Mouse (Mus musculus): ENCODE measurements at regions not wholly inside any gene's neighbourhood (a gene's known extent, or its start where the extent isn't known, plus 50 kb on each side); places are given as distances from the start of the nearest gene placed in this dataset.

DNA sequence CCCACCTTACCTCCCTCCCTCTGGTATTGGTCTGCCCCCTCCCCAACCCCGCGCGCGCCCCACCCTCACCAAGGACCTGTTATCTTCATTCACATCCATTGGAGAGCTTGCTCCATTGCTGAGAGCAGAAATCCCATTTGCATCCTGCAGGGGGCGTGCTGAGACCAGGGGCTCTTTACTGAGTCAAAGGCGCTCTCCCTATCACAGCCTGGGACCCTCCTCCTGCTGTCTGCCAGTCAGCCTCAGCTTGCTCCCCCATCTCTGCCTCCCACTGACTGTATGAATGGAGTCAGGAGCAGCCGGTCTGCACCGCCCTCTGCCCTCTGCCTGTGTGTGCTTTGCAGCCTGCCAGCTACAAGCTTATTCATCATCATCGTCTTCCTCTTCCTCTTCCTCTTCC lies 221.5 kb upstream of the Mocs1 start:
- DNase-seq (ENCODE audit: extremely low spot score in 1 of 2, low spot score in 2 of 2), result peak in 1 of 2 experiments; percentile 42
- intact Hi-C loops (cut with DNase I), result no loop called here

DNA sequence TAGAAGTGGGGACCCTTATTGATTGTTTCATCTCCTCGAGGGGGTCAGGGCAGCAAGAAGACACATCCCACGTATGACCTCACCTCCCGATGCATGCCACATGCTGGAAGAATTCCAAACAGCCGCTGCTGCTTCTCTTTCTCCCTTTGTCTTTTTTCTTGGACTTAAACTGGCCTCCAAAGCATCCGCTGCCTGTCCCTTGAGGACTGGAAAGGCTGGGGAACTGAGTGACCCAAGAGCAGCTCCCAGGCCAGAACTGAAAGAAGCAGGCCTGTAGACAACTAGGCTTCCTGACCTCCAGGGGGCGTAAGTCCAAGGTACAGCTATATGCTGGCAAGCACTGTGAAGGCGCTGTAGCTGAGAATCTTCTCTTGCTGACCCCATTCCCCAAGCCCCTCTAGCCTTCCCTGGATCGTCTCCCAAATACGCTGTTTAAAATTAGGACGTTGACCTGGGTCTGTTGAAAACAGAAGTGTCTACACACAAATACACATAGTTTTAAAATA lies 219.8 kb upstream of the Mocs1 start:
- intact Hi-C loops (cut with DNase I), result no loop called here
- DNase-seq (ENCODE audit: extremely low spot score in 1 of 2, low spot score in 2 of 2), result peak in 1 of 2 experiments; percentile 40

- DNase-seq (ENCODE audit: extremely low spot score in 1 of 2, low spot score in 2 of 2), result no peak
- intact Hi-C loops (cut with DNase I), result no loop called here
Observed at GRCm38 (mm10) chr17:49212918-49213317, 215.2 kb upstream of the Mocs1 start.

DNA sequence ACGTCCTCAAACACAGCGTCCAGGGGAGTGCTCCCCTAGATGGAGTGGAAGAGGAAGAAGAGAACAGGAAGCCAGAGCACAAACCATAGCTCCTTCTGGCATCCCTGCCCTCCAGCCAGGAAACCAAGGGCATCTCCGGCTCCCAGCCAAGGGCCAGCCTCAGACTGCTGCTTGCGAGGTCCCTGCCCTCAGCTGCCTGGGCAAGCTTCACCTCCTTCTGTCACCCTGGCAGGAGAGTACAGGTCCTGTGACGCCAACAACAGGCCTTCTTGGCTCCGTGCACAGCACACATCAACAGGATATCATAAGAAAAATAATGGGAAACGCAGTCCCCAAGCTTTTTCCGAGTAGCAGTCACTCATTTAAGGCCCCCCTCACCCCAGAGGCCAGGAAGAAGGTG lies 212.9 kb upstream of the Mocs1 start:
- intact Hi-C loops (cut with DNase I), result no loop called here
- DNase-seq (ENCODE audit: extremely low spot score in 1 of 2, low spot score in 2 of 2), result no peak

DNA sequence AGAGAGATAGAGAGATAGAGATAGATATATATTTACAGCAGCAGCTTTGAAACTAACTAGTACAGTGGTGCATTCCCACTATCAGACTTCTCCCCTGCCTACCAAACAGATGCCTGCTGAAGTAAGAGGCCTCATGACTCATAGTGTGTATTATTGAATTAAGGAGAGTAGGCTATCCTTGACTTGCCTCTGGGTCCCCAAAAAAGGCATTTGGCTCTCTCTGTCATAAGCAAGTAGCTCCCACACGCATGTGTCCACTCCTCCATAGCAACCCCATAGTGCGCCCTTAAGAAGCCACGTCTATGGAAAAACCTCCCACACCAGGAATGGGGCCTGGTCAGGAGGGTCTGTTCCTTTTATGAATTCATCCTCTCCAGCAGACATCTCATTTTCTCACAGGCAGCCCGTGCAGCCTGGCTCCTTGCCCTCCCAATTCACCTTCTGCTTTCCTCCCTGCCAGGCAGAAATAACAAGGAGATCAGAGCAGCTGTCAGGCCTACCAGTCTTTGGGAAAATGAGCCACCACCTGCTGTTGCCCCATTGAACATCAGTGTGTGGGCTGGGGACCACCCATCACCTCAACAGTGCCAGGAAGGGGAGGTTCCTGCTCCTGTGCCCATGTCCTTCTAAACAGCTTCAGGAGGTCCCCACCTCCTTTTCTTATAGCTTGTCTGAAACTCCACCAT lies 208.5 kb upstream of the Mocs1 start:
- intact Hi-C loops (cut with DNase I), result no loop called here
- peak; percentile 36 to 53 for DNase-seq (ENCODE audit: extremely low spot score in 1 of 2, low spot score in 2 of 2)

GRCm38 (mm10) chr17:49223212-49223611 lies 204.9 kb upstream of the Mocs1 start:
- intact Hi-C loops (cut with DNase I), result no loop called here
- no peak for DNase-seq (ENCODE audit: extremely low spot score in 1 of 2, low spot score in 2 of 2)

GRCm38 (mm10) chr17:49223651-49224050 lies 204.5 kb upstream of the Mocs1 start:
- intact Hi-C loops (cut with DNase I), result no loop called here
- no peak for DNase-seq (ENCODE audit: extremely low spot score in 1 of 2, low spot score in 2 of 2)

DNA sequence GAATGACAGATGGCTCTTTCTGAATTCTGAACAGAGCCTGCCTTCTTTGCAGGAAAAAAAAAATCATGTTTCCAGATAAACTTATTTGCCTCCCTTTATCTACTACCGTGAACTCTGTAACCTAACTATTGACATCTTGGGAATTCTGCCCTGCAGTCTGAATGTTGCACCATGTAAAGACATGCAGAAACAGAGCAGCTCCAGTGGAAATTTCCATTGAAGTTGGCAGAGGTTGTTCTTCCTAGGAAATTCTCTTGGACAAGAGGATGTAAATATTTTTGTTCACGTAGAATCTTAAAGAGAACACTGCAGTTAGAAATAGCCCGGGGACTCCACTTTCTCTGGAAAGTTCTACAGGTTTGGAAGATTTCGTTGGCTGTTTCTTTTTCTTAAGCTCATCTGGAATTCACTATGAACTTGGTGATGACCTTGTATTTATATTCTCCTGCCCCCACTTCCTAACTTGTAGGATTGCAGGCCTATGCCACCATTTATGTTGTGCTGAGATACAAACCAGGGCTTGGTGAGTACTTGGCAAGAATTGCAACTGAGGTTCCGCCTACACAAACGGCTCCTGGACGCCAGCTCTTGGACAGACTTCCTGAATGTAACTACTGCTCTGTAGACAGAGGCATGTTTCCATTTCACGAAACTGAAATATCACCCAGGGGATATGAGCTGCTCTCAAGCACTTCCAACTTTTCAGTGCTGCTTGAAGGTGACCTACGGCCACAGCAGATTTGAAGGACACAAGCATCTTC lies 202.7 kb upstream of the Mocs1 start:
- intact Hi-C loops (cut with DNase I), result no loop called here
- no peak for DNase-seq (ENCODE audit: extremely low spot score in 1 of 2, low spot score in 2 of 2)

- no peak for DNase-seq (ENCODE audit: extremely low spot score in 1 of 2, low spot score in 2 of 2)
- intact Hi-C loops (cut with DNase I), result no loop called here
Observed at GRCm38 (mm10) chr17:49226016-49226400, 202.2 kb upstream of the Mocs1 start.

GRCm38 (mm10) chr17:49231287-49231686 lies 196.9 kb upstream of the Mocs1 start:
- intact Hi-C loops (cut with DNase I), result no loop called here
- DNase-seq (ENCODE audit: extremely low spot score in 1 of 2, low spot score in 2 of 2), result no peak

- intact Hi-C loops (cut with DNase I), result loop anchor here (5.0 kb wide), 1 partner anchor 308 kb away; the partner anchor contains the start of gene Lrfn2
- no peak for DNase-seq (ENCODE audit: extremely low spot score in 1 of 2, low spot score in 2 of 2)
Observed at GRCm38 (mm10) chr17:49240097-49240496, 188.1 kb upstream of the Mocs1 start.

DNA sequence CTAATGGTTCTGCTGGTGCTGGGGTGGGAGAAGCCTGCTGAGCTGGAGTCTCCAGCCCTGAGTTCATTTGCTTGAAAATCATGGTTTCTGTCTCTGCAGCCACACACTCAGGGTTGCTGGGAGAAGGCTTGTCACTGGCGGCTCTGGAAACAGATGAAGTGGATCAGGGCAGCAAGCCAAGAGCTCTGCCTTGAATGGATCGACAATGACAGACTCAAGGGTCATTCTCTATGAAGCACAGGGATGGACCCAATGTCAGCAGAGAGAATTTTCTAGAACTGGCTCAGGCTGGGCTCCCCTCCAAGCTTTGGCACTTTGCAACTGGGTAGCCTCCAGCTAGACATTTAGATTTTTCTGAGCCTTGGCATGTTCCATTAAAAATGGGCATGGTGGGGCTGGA lies 184.7 kb upstream of the Mocs1 start:
- peak; percentile 52 to 61 for DNase-seq (ENCODE audit: extremely low spot score in 1 of 2, low spot score in 2 of 2)
- intact Hi-C loops (cut with DNase I), result loop anchor here (5.0 kb wide), 1 partner anchor 311 kb away; the partner anchor contains the start of gene Lrfn2

DNA sequence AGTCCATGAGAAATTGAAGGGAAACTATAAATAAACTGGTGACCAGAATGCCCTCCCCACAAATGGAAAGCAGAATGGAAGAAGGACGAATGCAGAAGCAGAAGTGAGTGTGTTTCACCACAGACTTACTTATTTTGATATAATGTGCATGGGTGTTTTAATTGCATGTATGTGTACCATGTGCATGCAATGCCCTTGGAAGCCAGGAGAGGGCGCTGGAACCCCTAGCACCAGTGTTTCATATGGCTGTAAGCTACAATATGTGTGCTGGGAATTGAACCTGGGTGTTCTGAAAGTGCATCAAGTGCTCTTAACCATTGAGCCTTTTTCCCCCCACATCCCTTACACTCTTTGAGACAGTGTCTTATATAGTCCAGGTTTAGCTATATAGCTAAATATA lies 183.1 kb upstream of the Mocs1 start:
- DNase-seq (ENCODE audit: extremely low spot score in 1 of 2, low spot score in 2 of 2), result no peak
- intact Hi-C loops (cut with DNase I), result no loop called here

DNA sequence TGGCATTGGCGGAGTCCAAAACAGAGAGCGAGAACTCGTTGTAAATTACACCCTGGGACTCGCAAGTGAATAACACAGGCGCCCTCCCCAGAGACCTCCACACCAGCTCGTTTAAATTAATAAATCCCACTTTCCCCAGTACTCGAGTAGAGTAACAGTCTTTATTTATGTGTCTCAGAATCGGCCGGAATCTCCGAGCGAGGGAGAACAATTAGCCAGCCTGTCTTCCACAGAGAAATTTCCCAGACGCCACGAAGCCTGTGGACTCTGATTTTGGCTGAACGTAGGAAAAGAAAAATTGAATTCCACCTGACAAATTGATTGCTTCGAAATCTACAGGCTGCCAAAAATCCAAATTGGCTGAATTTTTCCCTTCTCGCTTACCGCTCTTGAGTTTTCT lies 180.9 kb upstream of the Mocs1 start:
- intact Hi-C loops (cut with DNase I), result no loop called here

DNA sequence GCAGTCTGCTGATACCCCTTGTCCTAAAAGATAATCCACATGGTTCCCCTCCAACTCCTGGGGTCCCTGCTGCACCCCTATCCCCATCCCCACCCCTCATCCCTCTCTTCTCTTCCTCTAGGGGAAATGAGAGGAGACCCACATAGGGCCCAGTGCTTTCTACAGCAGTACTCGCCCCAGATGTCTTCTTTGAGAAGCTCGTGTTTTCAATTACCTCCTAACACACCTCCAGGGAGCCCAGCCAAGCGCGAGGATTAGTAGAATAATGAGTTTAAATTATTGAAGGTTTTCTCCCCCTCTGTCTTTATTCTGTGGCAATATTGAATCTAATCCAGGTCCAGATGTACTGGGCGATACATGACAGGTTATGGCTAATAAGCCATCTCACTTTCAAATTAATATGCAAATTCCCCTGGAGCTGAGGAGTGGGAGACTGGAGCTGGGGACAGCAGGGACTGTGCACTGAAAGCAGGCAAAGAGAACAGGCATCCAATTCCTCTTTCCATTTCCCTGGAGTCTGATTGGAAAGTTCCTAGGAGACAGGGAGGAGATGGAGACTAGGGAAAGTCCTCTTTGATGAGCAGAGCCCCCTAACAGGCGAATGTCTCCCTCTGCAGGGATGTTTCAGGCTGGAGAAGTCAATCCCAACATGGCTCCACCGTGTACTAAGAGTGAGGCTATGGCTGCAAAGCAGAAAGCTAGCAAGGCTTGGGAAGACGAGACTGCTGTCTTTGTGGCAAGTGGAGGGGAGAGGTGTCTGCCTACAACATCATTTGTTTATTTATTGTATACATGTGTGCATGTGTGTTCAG lies 177.2 kb upstream of the Mocs1 start:
- intact Hi-C loops (cut with DNase I), result loop anchor here (10.0 kb wide), 1 partner anchor 126 kb away; no protein-coding TSS in a partner anchor
- DNase-seq (ENCODE audit: extremely low spot score in 1 of 2, low spot score in 2 of 2), result no peak

More for the DNA sequence above, 180.9 kb upstream of the Mocs1 start:
- no peak for DNase-seq (ENCODE audit: extremely low spot score in 1 of 2, low spot score in 2 of 2)

- no peak for DNase-seq (ENCODE audit: extremely low spot score in 1 of 2, low spot score in 2 of 2)
- intact Hi-C loops (cut with DNase I), result loop anchor here (10.0 kb wide), 1 partner anchor 127 kb away; no protein-coding TSS in a partner anchor
Observed at GRCm38 (mm10) chr17:49252271-49252670, 175.9 kb upstream of the Mocs1 start.

GRCm38 (mm10) chr17:49258496-49258895 lies 169.7 kb upstream of the Mocs1 start:
- intact Hi-C loops (cut with DNase I), result loop anchor here (10.0 kb wide), 1 partner anchor 134 kb away; no protein-coding TSS in a partner anchor
- no peak for DNase-seq (ENCODE audit: extremely low spot score in 1 of 2, low spot score in 2 of 2)

- intact Hi-C loops (cut with DNase I), result no loop called here
- DNase-seq (ENCODE audit: extremely low spot score in 1 of 2, low spot score in 2 of 2), result no peak
Observed at GRCm38 (mm10) chr17:49262394-49262793, 165.8 kb upstream of the Mocs1 start.

- peak in 1 of 2 experiments; percentile 18 for DNase-seq (ENCODE audit: extremely low spot score in 1 of 2, low spot score in 2 of 2)
- intact Hi-C loops (cut with DNase I), result loop anchor here (5.0 kb wide), 1 partner anchor 136 kb away; no protein-coding TSS in a partner anchor
Observed at GRCm38 (mm10) chr17:49266343-49266742, 161.8 kb upstream of the Mocs1 start.
